Mouse (Mus musculus): ENCODE results near the gene Zglp1.
A peak's percentile ranks its signal among the peaks of the same experiment; 100 is the strongest.

Gene Zglp1

DNA sequence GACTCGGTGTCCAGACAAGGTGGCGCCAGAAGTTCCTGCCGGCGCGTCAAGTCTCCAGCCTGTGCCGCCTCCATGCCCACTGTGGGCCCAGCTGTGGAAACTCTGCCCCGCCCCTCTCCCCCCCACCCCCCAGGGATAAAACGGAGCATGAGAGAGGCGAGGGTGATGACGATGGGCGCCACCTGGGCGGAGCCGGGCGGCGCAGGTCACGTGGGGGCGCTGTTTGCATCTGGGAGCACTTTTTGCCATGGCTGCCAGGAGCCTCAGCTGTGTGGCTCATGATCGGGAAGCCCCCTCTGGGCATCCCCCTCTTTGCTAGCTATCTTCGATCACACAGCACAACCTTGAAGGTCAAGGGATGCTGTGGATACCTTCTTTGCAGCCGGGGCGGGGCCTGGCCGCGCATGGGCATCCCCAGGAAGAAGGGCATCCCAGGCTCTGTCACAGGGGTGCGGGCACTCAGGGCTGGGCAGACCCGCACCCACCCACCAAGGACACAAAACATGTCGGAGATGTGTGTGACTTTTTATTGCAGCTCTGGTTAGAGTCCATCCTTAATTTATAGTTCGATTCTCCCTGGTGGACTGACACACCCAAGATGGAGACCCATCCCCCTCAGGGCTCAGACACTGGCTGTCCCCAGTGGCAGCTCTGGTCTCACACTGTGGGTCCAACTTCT is at the start of gene Zglp1:
Gene Zglp1, minus strand, starts transcription at position 88 of the 679 bp plus-strand sequence.
- no peak for DNase-seq

DNA sequence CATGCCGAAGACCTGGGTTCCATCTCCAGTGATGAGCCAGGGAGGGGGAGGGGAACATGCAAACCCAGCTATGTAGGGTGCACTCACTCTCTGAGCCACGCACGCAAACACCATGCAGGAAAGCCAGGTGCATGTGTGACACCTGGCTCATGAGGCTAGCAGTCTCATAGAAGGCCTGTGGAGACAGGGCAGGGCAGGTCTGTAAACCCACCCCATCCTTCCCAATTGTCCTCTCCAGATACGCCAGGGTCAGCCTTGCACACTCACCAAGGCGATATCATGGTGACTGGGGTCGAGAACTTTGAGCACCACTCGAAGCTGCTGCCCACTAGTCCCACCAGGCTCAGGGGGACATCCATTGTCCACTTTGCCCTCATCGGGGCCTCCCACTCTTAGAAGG is 48.2 kb upstream of the Zglp1 start:
- no peak for DNase-seq

DNA sequence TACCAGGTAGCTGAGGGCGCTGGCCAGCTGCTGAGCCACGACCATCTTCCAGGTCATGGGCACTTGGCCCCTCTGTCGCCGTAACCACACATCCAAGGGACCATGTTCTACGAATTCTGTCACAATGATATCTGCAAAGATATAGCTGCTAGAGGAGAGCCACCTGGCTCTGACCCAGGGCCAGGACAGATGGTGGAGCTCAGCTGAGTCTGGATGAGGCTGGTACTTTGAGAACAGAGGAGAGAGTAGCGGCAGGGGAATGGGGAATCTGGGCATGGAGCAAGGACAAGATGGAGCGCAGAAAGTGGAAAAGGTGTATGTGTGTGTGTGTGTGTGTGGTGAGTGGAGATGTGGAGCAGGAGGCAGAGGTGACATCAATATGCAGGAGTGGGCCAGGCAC is 47.3 kb upstream of the Zglp1 start:
- DNase-seq, result no peak

DNA sequence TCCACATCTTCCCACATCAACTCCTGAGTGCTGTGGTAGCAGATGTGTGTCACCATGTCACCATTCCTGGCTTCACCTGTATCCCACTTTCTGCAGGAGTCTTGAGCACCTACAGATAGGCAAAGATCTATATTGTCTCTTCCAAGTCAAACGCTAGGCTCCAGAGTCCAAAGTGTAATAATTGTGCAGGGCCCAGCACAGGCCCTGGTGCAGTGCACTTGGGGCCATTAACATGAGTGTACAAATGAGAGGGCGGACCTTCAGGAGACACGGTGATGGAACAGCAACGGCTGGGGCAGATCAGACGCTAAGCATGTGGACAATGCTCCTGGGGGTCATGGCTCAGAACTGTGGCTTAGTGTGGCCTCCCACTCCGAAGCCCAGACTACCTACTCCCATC is 46.9 kb upstream of the Zglp1 start:
- DNase-seq, result no peak

DNA sequence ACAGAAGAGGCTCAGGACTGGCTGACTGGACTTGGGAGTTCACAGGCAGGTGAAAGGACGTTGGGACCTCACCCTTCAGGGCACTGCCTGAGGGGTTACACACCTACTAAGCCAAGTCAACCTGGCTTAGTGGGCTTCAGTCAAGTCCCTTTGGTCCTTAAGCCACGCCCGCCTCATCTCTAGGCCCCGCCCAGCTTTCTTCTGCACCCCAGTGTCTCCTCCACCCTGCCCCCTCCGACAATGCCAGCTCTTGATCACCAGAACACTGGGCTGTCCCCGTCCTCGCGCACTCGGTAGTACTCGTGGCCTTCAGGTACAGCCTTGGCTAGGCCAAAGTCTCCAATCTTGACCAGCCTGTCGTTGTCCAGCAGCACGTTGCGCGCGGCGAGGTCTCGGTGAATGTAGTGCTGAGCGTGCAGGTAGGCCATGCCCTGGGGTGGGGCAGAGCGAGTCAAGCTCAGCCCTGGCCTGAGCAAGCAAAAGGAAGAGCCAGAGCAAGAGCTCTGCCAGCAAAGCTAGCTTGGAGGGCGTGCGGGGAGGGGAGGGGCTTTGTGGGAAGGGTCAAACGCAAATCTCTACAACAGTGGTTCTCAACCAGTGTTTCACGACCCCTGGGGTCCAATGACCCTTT is 40.8 kb upstream of the Zglp1 start:
- DNase-seq, result no peak

DNA sequence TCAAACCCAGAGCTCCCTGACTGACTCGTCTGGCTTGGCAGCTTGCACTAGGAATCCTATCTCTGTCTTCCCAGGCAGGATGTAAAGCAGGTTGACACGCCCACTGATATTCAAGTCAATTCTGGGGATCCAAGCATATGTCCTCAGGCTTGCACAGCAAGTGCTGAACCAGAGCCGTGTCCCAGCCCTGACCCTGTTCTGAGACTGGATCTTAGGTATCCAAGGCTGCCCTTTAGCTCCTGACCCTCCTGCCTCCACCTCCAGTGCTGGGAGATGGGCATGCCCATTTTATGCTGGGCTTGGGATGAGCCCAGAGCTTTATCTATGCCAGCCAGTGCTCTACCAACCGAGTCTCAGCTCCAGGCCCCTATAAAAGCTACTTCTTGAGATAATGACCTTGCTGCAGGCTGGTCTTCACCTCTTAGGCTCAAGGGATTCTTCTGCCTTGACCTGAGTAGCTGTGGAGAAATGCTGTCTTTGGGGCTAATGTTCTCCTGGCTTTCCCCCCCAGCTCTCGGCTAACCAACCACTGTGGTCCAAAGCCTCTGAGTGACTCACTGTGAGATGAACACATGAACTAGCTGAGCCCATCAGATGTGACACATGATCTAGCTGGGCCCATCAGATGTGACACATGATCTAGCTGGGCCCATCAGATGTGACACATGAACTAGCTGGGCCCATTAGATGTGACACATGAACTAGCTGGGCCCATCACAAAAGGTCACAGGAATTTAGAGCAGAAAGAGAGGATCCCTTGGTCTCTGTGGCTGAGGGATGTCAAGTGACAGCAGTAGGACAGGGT is 39.1 kb upstream of the Zglp1 start:
- DNase-seq, result no peak

DNA sequence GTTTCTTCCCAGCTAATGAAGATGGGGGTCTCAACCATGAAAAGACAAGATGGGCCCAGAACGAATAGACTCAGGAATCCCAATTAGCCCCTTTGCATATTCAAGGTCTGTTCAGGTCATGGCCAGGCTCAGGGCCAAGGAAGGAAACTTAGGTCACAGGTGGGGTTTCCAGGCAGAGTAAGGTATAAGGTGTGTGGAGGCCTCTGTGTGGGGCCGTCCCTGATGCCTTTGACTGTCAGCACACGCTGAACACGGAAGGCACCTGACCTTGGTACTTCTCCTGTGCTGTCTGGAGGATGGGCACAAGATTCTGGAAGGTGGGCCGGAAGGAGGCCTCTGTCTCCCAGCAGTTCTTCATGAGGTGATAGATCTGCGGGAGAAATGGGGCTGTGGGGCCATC is 37.9 kb upstream of the Zglp1 start:
- DNase-seq, result no peak

DNA sequence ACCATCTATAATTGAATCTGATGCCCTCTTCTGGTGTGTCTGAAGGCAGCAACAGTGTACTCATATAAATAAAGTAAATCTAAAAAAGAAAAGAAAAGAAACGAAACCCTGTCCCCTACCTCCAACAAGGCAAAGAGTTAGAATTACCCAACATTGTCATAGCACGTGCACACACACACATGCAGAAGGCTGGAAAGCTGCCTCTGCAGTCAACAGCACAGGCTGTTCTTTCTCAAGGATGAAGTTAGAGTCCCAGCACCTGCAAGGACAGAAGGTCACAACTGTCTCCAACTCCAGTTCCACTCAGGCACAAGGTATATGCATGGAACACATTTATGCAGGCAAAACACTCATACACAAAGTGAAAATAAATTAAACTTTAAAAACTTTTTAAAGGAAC is 35.2 kb upstream of the Zglp1 start:
- no peak for DNase-seq

DNA sequence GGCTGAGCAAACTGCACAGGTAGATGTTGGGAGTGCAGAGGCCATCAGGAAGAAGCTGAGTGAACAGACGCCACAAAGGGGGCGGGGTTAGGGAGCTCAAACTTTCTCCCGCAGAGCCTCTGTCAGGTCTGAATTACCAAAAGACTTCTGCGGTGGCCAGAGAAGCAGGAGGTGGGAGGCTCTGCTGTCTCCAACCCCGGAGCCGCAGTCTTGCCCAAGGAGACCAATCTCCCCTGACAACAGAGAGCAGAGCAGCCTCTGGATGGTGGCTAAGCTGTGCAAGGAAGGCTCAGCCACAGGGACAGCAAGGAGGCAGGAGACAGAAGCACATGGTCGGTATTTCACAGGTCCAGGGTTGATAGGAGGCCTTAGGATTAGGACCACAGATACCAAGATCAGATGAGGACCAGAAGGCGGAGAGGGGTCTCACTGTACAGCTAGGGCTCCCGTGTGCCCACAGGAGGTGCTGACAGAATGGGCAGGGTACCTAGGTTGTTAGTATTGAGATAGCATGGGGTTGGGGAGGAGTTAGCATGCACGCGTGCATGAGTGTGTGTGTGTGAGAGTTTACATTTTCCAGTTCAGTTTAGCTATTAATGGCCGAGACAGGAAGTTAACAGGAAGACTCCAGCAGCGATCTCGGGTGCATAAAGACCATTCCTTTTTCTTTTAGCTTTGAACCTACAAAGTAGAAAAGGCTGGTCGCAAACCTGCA is 33.7 kb upstream of the Zglp1 start:
- DNase-seq, result no peak

DNA sequence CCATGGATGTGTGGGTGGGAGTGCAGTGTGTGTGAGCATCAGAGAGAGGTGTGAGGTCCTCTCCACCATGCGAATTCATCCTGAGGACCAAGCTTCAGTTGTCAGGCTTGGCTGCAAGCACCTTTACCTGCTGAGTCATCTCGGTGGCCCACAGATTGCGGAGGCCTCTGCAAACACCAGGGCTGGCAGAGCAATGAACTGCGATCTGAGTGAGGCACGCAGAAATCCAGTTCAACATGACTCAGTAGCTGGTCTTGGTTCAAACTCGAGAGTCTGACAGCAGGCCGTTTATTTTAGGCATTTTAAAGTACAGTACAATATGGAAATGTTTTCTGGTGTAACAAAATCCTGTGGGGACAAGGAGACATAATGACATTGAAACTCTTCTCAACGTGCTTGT is 30.9 kb upstream of the Zglp1 start:
- no peak for DNase-seq

DNA sequence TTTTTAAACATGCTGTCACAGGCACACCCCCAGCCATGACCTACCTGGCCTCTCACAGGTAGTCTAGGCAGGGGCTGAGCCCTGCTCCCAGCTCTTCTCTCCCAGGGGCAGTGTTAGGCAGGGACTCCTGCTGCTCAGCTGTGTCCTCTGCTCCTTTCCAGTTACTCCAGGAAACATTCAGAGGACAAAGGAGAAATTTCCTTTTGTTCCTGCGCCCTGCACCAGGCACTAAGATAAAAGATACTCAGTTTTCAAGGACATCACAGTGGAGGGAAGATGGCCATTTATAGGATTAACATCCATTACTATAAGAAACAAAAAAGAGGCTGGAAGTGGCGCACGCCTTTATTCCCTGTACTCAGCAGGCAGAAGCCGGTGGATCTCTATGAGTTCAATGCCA is 29.1 kb upstream of the Zglp1 start:
- no peak for DNase-seq

DNA sequence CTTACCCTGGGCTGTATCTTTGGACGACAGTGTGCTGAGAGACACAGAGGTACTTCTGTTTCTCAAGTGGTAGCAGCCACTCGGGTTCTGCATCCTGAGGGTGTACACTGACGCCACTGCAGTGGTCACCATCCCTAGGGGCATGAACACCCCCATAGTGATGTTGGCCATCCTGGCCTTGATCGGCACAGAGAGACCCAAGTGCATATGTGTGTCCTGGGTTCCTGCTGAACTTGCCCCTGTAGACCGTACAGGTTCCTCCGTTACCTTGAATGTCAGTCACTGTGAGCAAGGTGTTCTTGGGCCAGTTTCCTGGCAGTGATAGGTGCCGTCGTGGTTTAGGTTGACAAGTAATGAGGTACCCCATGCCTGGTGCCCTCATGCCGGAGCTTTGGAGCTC is 26.5 kb upstream of the Zglp1 start:
- no peak for DNase-seq

DNA sequence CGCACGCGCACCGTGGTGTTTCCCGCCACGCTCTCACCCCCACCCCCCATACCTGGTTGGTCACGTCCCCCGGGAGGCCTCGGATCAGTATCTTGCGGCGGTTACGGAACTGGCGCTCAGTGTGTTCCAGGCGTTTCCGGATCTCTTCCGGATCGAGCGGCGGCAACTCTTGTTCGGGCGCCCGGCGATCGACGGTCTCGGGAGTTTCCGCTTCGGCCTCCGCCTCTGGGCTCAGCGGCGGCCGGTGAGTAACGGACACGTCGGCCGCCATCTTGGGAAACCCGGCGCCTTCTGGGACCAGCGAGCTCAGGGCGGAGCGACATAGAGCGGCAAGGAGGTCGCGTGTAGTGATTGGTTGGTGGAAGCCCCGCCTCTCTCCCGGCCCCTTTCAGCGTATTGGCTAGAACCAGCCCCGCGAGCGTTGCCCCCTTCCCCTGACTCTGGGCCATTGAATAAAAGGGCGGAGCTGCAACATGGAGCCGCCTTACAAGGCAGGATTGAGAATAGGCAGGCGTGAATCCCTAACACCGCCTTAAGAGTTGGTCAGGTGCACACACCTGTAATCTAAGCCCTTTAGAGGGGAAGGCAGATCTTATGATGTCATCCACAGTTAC is 24.9 kb upstream of the Zglp1 start, which contains the start of the genes Gm38431 and Raver1:
Gene Gm38431, minus strand, starts transcription at position 291 of the 614 bp plus-strand sequence.
Gene Raver1, minus strand, starts transcription at position 302 of the 614 bp plus-strand sequence.
- peak; percentile 97 for DNase-seq

DNA sequence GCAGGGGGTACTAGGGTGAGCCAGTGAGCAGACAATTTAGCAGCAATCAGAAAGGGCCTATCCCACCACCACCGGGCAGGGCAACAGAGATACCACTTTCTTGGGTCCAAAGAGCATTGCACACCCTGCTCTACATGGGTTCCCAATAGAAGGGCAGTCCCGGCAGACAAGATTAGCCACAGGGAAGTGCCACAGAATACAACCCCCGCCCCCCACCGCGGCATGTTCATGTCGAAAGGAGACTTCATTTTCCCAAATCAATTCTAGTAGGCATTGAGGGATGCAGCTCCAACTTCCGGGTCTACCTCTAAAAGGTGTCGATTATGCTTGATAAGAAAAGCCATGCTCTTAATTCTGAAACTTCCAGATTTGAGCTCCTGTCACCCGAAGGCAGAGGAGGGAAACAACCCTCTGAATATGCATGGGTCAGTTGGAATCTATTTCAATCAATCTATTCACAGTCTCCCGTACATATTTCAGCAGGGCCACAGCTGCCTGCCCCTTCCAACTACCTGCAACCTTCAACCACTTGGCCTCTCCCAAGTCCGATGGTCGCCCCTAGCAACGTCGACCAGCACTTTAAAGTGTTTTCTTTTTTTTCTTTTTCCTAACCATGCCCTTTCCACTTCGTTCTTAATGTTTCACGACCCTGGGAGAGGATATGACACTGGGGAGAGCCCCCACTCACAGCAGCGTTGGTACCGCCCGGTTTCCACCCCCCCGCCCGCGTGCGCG is 24.2 kb upstream of the Zglp1 start:
- peak; percentile 30 for DNase-seq

DNA sequence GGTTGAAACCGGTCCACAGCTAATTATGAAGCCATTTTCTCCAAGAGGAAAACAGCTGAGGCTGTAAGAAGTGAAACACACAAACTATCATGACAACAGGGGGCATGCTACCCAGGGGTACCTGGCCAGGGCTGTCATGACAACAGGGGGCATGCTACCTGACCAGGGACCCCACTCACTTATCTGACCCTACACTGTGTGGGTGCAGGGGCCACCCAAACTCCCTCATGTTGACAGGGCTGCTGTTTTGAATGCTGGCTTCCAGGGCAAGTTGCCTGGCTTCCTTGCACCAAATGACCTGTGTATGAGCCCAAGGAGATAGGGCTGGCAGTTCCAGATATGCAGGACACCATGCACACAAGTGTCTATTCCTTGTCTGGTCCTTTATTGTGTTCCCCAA is 23.6 kb upstream of the Zglp1 start:
- no peak for DNase-seq

DNA sequence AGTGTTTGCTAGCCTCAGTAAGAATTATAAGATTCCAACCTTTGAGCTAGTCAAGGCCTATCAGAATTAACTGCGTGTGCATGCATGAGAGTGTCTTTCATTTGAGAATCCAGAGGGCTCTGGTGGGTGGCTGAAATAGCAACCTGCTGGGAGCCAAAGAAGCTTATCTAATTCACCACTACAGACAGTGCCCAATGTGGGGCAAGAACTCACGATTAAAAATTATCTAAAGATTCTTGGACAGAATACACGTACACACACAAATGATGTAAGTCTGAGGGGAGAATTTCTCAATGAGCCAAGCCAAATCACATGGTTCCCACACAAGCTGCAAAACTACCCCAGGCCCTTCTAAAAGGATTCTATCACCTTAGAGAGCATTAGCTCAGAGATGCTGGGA is 16.4 kb upstream of the Zglp1 start:
- DNase-seq, result no peak

DNA sequence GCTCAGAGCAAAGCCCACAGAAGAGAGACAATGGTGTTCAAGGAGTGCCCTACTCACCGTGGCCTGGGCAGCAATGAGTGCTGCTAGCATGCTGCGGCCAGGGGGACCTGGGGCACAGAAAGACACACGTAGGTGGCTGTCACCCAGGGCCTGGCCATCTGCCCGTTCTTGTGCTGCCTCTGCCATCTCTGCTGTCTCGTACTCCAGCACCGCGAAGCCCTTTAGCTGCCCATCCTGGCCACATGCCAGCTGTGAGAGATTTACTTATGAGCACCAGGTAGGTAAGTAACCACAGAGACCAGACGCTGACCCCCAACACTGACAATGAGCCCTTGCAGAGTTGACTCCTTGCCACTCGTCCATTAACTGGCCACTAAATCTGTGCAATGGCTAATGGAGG is 14.2 kb upstream of the Zglp1 start:
- no peak for DNase-seq

DNA sequence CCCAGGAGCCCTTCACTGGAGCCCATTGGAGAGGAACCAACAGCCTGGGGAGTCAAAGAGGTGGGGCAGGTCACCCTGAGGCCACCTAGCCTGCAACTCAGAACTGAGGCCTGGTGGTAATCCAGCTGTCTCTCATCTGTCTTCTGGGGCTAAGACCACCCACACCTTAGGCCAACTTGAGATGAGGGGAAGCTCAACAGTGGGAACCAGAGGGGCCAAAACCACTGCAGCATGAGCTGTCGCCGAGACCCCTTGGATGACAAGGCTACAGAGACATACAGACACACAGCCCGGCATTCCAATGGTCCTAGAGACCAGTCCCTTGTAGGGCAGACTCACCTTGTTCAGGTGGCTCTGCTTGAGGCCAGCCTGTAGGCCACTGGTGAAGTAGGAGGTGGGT is 8.7 kb upstream of the Zglp1 start:
- DNase-seq, result no peak

DNA sequence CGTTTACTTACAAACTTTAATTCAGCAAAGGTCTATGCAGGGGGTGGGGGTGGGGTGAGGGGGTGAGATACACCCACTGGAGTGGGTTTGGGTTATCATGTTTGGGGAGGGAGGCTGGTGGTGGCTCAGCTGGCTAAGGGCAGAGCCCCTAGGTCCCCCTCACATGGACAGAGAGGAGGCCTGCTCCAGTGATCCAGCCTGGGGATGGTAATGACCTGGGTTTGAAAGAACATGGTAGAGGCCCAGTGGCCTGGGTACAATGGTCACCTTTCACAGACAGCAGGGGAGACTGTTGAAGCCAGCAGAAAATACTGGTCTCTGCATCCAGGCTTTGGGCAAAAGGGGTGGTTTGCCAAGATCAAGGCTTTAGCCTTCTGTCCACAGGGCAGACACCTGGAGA is 7.3 kb upstream of the Zglp1 start:
- no peak for DNase-seq

DNA sequence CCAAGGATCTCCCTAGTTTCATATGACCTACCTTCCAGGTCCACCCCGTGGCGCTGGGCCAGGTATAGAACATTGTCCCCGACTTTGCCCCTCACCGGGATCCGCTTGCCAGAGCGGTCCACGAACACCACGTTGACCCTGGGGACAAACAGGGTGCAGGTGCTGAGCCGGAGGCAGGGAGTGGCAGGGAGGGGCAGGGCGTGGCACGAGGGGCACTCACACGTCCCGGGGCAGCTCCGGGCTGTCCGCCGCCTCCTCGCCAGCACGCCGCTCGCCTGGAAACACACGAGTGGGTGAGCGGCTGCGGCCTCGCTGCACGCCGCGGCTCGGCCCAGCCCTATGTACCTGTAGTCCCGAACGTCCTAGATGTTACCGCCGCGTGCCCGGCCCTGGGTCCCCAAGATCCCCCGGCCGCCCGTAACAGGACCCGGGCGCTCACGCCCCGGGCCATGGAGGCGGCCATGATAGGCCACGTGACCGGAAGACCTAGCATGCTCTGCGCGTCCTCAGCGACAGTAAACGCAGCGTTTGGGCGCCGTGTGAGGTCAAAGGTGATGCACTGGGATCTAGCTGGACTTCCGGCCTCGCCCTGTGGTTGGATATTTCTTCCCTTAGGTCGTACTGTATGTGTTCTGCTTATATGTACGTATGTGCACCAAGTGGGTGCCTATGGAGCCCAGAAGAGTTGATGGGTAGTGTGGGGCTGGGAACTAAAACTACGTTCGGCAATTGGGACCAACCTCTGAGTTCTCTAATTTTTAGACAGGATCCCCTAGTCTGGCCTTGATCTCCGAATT is 6.3 kb upstream of the Zglp1 start, which contains the start of the genes Gm49373 and Fdx1l:
Gene Gm49373, minus strand, starts transcription at position 53 of the 797 bp plus-strand sequence.
Gene Fdx1l, minus strand, starts transcription at position 571 of the 797 bp plus-strand sequence.
- DNase-seq, result peak; percentile 83

DNA sequence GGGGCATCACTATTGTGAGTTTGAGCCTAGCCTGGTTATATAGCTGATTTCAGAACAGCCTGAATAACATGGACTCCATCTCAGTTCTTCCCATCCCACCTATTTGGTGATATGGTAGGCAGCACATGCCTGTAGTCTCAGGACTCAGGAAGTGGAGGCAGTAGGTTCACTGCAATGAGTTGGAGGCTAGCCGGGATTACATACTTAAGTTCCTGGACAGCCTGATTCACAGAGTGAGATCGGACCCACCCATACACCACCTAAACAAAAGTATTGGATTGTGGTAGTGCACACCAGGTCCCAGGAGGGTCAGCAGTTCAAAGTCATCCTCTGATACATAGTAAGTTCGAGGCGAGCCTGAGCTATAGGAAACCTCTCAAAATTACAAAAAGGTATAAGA is 5.7 kb upstream of the Zglp1 start:
- no peak for DNase-seq
